Mouse (Mus musculus): ENCODE measurements at regions not wholly inside any gene's neighbourhood (a gene's known extent, or its start where the extent isn't known, plus 50 kb on each side); places are given as distances from the start of the nearest gene placed in this dataset.

DNA sequence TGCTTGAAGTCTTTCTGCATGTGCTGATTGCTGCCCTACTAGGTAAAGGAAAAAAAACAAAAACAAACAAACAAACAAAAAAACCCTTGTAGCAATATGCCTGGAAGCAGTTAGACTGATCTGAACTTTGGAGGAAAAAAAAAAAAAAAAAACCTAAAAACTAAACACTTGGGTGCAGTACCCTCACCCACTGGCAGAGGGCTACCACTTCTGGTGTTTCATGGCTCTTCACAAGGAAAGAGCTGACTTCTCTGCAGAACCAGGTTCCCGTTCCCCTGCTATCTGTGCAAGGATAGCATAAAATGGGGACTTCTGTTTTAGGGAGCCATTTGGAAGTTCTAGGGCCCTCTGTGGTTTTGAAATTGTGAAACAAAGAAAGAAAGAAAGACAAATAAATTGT, 52.2 kb upstream of the Otud4 start:
- peak in 1 of 2 experiments; percentile 17 for DNase-seq (ENCODE audit: extremely low spot score in 1 of 2, low spot score in 2 of 2)
- intact Hi-C loops (cut with DNase I): loop anchor here (10.0 kb wide), 1 partner anchor 1522 kb away; no protein-coding TSS in a partner anchor
- Histone ChIP-seq H3K4me3 (no peak overlapping the region), H3K27ac (no peak overlapping the region)
- TF ChIP-seq CTCF (IDR thresholded peaks at IDR 0.05): peak; percentile 65

DNA sequence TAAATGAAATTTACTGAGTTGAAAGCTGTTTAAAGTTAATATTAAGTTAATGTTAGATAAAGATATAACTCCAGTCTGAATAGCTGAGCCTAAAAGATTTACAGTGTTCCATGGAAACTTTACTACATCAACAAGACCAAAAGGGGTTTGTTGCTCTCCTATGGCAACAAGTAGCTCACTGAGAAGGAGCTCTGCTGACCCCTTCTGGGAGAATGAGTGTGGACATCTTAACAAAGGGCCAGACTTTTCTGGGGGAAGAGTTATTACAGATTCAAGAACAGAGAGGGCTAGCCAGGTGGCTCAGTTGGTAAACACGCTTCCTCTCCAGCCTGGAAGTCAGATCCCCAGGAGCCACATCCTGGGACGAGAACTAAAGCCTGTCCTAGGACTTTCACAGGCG, 54.5 kb upstream of the Otud4 start:
- TF ChIP-seq CTCF (IDR thresholded peaks at IDR 0.05): peak; percentile 75
- H3K27ac ChIP-seq: no peak overlapping the region
- peak; percentile 26 to 50 for DNase-seq (ENCODE audit: extremely low spot score in 1 of 2, low spot score in 2 of 2)
- intact Hi-C loops (cut with DNase I): loop anchor here (1.0 to 10.0 kb wide), 2 partner anchors 288 to 1520 kb away; no protein-coding TSS in a partner anchor
- H3K4me3 ChIP-seq: no peak overlapping the region

DNA sequence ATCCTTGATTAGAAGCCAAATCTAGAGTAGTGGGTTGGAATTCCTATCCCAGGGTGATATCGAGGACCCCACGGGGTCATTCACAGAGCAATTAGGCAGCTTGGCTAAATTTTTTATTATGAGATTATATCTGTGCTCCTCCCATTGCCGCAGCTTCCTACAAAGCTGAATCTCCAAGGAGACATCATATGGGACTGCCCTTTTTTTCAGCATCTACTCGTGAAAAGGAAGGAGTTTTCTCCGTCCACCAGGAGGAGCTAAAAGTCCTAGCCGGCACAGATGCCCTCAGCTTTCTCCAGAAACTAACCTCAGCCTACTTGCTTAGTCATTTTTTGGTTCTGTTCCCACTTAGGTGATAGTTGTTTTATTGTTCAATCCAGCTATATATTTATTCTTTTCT, 56.1 kb upstream of the Otud4 start:
- Histone ChIP-seq H3K4me3 (no peak overlapping the region), H3K27ac (no peak overlapping the region)
- peak; percentile 41 for TF ChIP-seq CTCF (IDR thresholded peaks at IDR 0.05)
- no peak for DNase-seq (ENCODE audit: extremely low spot score in 1 of 2, low spot score in 2 of 2)
- intact Hi-C loops (cut with DNase I): loop anchor here (2.0 to 10.0 kb wide), 2 partner anchors 185 to 1519 kb away; partner anchors contain the start of gene Smad1

DNA sequence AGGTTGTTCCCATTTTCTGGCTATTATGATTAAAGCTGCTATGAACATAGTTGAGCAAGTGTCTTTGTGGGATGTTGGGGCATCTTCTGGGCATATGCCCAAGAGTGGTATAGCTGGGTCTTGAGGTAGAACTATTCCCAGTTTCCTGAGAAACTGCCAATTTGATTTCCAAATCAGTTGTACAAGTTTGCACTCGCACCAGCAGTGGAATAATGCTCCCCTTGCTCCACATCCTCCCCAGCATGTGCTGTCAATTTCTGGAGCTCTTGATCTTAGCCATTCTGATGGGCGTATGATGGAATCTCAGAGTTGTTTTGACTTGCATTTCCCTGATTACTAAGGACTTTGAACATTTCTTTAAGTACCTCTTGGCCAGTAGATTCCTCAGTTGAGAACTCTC, 57.2 kb upstream of the Otud4 start:
- no peak for DNase-seq (ENCODE audit: extremely low spot score in 1 of 2, low spot score in 2 of 2)
- Histone ChIP-seq H3K4me3 (no peak overlapping the region), H3K27ac (no peak overlapping the region)
- TF ChIP-seq CTCF (IDR thresholded peaks at IDR 0.05): no peak
- intact Hi-C loops (cut with DNase I): loop anchor here (2.0 to 10.0 kb wide), 2 partner anchors 183 to 1517 kb away; partner anchors contain the start of gene Smad1

DNA sequence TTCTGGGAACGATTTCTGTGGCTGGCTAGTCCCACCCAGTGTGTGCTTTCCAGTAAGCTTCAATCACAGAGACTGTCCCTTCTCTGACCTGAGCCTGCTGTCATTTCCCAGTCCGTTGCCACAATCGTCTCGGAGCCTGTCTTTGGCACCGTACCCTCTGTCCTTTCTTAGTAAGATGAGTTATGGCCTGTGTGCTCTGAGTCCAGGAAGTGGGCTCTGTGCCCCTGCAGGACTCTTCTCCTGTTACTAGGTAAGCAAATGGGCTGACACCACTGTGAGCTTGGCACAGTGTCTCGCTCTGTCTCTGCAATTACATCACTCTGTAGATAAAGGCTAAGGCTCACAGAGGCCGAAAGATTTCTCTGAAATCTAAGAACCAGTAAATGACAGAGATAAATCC, 63.3 kb upstream of the Otud4 start:
- TF ChIP-seq CTCF (IDR thresholded peaks at IDR 0.05): no peak
- Histone ChIP-seq H3K4me3 (no peak overlapping the region), H3K27ac (no peak overlapping the region)
- intact Hi-C loops (cut with DNase I): no loop called here
- DNase-seq (ENCODE audit: extremely low spot score in 1 of 2, low spot score in 2 of 2): no peak

DNA sequence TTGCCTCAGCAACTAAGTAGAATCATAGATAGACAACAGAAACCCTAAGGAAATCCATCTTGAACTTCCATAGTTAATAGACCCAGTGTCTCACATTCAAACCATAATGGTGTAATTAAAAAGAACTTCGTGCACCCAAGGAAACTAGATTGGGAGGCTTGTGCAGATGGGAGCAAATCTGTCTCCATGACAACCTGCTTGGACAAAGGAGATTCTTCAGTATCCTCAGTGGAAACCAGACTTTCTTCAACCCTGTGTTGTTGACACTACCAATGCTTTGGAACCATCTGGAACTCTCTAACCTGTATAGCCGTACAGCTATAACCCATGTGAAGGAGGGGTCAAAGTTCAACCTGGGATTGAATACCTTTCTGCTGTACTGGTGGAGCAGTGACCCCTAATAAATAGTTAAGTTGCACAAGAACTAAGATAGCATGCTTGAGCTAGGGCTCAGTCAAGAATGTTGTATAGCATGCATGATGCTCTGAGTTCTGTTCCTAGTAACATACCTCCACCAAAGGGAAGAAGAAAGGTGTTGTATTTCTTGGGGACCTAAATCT, 64.2 kb upstream of the Otud4 start:
- intact Hi-C loops (cut with DNase I): no loop called here
- Histone ChIP-seq H3K27ac (no peak overlapping the region), H3K4me3 (no peak overlapping the region)
- TF ChIP-seq CTCF (IDR thresholded peaks at IDR 0.05): no peak
- DNase-seq (ENCODE audit: extremely low spot score in 1 of 2, low spot score in 2 of 2): no peak

DNA sequence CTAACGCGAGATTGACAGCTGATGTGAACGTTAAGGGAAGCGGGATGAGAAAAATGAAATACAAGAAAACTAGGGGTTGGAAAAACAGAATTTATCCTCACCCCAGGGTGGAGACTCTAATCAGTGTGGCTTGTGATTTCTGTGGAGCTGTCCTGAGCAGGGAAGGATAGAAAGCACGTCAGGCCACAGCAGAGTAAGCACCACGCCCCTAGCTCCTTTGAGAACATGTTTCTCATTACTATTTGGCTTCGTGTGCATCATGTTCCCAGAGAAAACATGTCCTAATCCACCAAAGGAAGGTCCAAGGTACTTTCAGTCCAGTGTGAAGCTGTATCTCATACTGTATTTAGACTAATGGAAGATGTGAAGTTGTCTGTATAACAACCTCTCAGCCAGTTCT, 65.9 kb upstream of the Otud4 start:
- no peak for TF ChIP-seq CTCF (IDR thresholded peaks at IDR 0.05)
- no peak for DNase-seq (ENCODE audit: extremely low spot score in 1 of 2, low spot score in 2 of 2)
- H3K4me3 ChIP-seq: no peak overlapping the region
- intact Hi-C loops (cut with DNase I): no loop called here
- no peak overlapping the region for H3K27ac ChIP-seq

DNA sequence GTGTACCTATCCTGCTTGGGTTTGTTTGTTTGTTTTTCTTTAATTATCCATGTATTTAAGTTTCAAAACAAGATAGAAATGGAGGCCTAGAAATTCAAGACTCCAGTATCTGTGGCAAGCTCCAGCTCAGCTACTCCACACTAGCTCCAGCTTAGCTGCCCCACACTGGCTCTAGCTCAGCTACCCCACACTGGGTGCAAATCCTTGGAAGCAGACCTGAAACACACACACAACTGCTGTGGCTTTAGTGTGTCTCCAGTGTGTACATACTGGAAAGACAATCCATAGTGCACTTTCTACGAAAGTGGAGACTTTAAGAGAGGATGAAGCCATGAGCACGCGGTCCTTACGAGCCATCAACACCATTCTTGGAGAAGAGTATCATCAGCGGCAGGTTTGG, 66.9 kb upstream of the Otud4 start:
- intact Hi-C loops (cut with DNase I): no loop called here
- TF ChIP-seq CTCF (IDR thresholded peaks at IDR 0.05): no peak
- no peak overlapping the region for H3K4me3 ChIP-seq
- H3K27ac ChIP-seq: no peak overlapping the region
- no peak for DNase-seq (ENCODE audit: extremely low spot score in 1 of 2, low spot score in 2 of 2)

DNA sequence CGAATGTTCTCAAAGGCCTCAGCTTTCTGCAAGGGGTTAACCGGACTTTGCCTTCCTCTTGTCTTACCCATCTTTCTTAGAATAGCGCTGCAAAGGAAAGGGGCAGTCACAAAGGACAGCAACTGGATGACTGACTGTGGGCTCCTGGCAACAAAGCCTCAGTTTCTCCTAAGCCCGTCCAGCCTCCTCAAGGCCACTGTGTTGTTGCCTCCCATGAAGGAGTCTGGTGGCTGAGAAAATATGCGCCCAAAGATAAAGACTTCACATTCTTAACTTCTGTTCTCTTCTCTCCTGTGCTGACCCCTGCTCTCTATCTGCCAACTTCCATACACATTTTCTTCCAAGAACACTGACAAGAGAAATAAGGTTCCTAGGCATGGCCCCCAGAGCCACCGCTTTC, 76.3 kb upstream of the Otud4 start:
- intact Hi-C loops (cut with DNase I): no loop called here
- no peak for TF ChIP-seq CTCF (IDR thresholded peaks at IDR 0.05)

DNA sequence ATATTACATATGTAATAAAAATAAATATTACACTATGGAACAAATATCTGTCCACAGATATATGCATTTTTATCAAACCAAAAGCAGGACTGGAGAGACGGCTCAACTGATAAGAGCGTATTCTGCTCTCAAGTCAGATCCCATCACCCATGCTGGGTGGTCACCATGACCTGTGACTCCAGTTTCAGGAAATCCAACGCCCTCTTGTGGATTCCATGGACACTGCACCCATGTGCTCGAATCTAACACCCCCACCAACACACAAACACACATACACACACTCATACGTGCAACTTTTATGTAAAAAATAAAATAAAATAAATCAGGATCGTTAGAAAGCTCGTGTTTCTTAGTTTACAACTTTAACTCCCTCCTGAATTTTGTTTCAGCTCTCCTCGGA, 76.7 kb upstream of the Otud4 start:
- DNase-seq (ENCODE audit: extremely low spot score in 1 of 2, low spot score in 2 of 2): no peak

More for the DNA sequence above, 76.3 kb upstream of the Otud4 start:
- Histone ChIP-seq H3K27ac (no peak overlapping the region), H3K4me3 (no peak overlapping the region)
- DNase-seq (ENCODE audit: extremely low spot score in 1 of 2, low spot score in 2 of 2): no peak

DNA sequence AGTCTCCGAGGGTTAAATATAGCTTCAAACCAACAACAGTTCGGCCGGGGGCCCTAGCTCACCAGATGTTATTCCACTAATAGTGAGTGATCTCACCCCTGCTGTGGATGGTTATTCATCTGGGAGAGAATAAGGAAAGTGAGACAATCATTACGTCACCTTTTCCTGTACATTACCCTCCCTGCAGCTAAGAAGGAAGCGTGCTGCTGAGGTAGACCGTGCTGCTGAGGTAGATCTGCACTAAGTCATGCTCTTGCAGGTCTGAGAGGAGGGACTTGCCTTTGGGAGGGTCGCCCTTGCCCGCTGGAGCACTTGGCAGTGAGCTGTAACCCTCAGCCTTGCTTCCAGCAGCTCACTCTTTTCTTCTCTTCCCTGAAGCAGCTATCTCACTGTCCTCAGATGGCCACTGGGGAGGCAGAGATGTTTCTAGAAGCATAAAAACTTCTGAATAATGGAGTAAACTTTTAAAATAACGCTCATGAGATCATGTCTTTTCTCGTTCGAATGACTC, 77.3 kb upstream of the Otud4 start:
- Histone ChIP-seq H3K27ac (peak overlapping the region; percentile 55), H3K4me3 (no peak overlapping the region)
- DNase-seq (ENCODE audit: extremely low spot score in 1 of 2, low spot score in 2 of 2): peak; percentile 26
- intact Hi-C loops (cut with DNase I): no loop called here
- TF ChIP-seq CTCF (IDR thresholded peaks at IDR 0.05): no peak

More for the DNA sequence above, 76.7 kb upstream of the Otud4 start:
- peak; percentile 39 for TF ChIP-seq CTCF (IDR thresholded peaks at IDR 0.05)
- Histone ChIP-seq H3K27ac (no peak overlapping the region), H3K4me3 (no peak overlapping the region)
- intact Hi-C loops (cut with DNase I): no loop called here

DNA sequence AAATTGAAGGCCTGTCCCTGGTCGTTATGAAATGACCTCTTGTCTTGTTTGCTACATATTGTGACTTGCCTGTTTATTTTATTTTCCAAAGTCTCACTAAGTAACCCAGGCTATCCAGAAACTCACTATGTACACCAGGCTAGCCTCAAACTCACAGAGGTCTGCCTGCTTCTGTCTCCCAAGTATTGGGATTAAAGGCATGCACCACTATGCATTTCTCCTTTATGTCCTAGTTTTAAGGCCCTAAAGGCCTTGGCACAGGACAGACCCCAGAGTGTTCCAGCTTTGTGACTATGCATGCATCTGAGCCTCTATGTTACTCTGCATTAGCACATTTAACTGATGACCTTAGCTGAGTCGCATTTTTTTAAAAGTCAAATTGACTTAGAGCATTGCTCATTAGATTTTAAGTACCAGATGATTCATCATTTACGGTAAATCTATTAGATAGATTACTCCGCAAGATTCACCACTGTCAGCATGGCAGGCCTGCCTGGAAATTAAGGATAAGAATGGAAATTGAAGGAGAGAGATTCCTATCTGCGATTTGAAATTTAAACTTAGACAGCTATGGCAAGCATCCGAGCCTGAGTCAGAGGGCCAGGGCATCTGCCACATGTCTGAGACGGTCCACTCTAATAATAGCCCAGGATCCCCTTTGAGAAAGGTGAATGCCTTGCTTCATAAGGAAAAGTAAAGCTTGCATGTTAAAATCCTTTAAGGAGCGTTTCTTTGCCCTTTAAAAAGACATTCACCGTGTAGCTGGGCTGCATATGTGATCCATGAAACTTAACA, 78.0 kb upstream of the Otud4 start:
- DNase-seq (ENCODE audit: extremely low spot score in 1 of 2, low spot score in 2 of 2): no peak
- H3K4me3 ChIP-seq: no peak overlapping the region
- intact Hi-C loops (cut with DNase I): no loop called here
- no peak for TF ChIP-seq CTCF (IDR thresholded peaks at IDR 0.05)
- peak overlapping the region; percentile 55 for H3K27ac ChIP-seq
